Mouse (Mus musculus) E14TG2a.4 (cell line): ENCODE data around the gene Mtcl1.

Experiments used
- H3K27me3 ChIP-seq: 2 replicates; pipeline ENCODE4 v1.6.1; 2014; ENCODE audit warnings: low read length, control low read depth; ENCODE audit not compliant: insufficient read depth
- H3K36me3 ChIP-seq: 2 replicates; pipeline ENCODE4 v1.6.1; 2014; ENCODE audit warnings: low read length, control low read depth; ENCODE audit not compliant: insufficient read depth
- H3K4me1 ChIP-seq: replicated peaks from 2 replicates; pipeline ENCODE4 v1.6.1; 2014; ENCODE audit warnings: low read depth, low read length, control low read depth
- H3K4me3 ChIP-seq: replicated peaks from 2 replicates; pipeline ENCODE4 v1.5.1; 2014; ENCODE audit warnings: mild to moderate bottlenecking, low read length
- H3K9me3 ChIP-seq: 2 replicates; pipeline ENCODE4 v1.6.1; 2014; ENCODE audit warnings: low read length, control low read depth
- CTCF ChIP-seq: conservative IDR thresholded peaks from 2 replicates; pipeline ENCODE4 v1.5.1; 2014; ENCODE audit warnings: low read length
- NANOG ChIP-seq: IDR thresholded peaks from 2 replicates; pipeline ENCODE4 v1.6.1; 2014; ENCODE audit warnings: borderline replicate concordance, low read length, mixed read lengths
- POU5F1 ChIP-seq: IDR thresholded peaks from 2 replicates; pipeline ENCODE4 v1.6.1; 2014; ENCODE audit warnings: low read length, borderline replicate concordance

Mtcl1 gene

GRCm38 (mm10) chr17:66408400-66408799 is 41.1 kb downstream of the Mtcl1 start:
- H3K9me3 ChIP-seq: no peaks in the 10 kb centered on the region
- peaks cover 73% of the 10 kb centered on the region for H3K4me1 ChIP-seq
- no peak overlapping the region for H3K4me3 ChIP-seq
- H3K27me3 ChIP-seq: no peaks in the 10 kb centered on the region
- no peak for TF ChIP-seq POU5F1
- TF ChIP-seq CTCF: no peak
- no peak for TF ChIP-seq NANOG
- H3K36me3 ChIP-seq: peaks cover 69% of the 10 kb centered on the region

GRCm38 (mm10) chr17:66407833-66408232 is 41.7 kb downstream of the Mtcl1 start:
- Histone ChIP-seq H3K9me3 (no peaks in the 10 kb centered on the region), H3K36me3 (peaks cover 69% of the 10 kb centered on the region), H3K27me3 (no peaks in the 10 kb centered on the region), H3K4me1 (peaks cover 73% of the 10 kb centered on the region), H3K4me3 (no peak overlapping the region)
- TF ChIP-seq NANOG (no peak), CTCF (no peak), POU5F1 (no peak)

GRCm38 (mm10) chr17:66405601-66406000 is 43.9 kb downstream of the Mtcl1 start:
- Histone ChIP-seq H3K27me3 (no peaks in the 10 kb centered on the region), H3K9me3 (no peaks in the 10 kb centered on the region), H3K4me3 (peak overlapping the region; percentile 27; the same call in 1 of the 2 replicates), H3K36me3 (peaks cover 72% of the 10 kb centered on the region), H3K4me1 (peaks cover 64% of the 10 kb centered on the region)
- TF ChIP-seq NANOG (no peak), POU5F1 (no peak), CTCF (no peak)

- peaks cover 72% of the 10 kb centered on the region for H3K36me3 ChIP-seq
- H3K4me1 ChIP-seq: peaks cover 64% of the 10 kb centered on the region
- peak overlapping the region; percentile 27; the same call in 1 of the 2 replicates for H3K4me3 ChIP-seq
- no peaks in the 10 kb centered on the region for H3K27me3 ChIP-seq
- TF ChIP-seq POU5F1 (no peak), NANOG (no peak), CTCF (no peak)
- no peaks in the 10 kb centered on the region for H3K9me3 ChIP-seq
These were observed 44.5 kb downstream of the Mtcl1 start for GRCm38 (mm10) chr17:66404883-66405590.

- Histone ChIP-seq H3K4me3 (no peak overlapping the region), H3K27me3 (no peaks in the 10 kb centered on the region), H3K9me3 (no peaks in the 10 kb centered on the region), H3K36me3 (peaks cover 66% of the 10 kb centered on the region), H3K4me1 (peaks cover 56% of the 10 kb centered on the region)
- TF ChIP-seq POU5F1 (no peak), CTCF (no peak), NANOG (no peak)
These were observed 46.6 kb downstream of the Mtcl1 start for GRCm38 (mm10) chr17:66402791-66403470.

GRCm38 (mm10) chr17:66401596-66402265 is 47.8 kb downstream of the Mtcl1 start:
- Histone ChIP-seq H3K36me3 (peaks cover 67% of the 10 kb centered on the region), H3K9me3 (no peaks in the 10 kb centered on the region), H3K27me3 (no peaks in the 10 kb centered on the region), H3K4me1 (peaks cover 46% of the 10 kb centered on the region), H3K4me3 (no peak overlapping the region)
- TF ChIP-seq CTCF (no peak), POU5F1 (no peak), NANOG (no peak)

GRCm38 (mm10) chr17:66399780-66400179 is 49.8 kb downstream of the Mtcl1 start:
- H3K4me1 ChIP-seq: peaks cover 33% of the 10 kb centered on the region
- no peak for TF ChIP-seq POU5F1
- no peak for TF ChIP-seq NANOG
- no peak for TF ChIP-seq CTCF
- H3K36me3 ChIP-seq: peaks cover 83% of the 10 kb centered on the region
- no peak overlapping the region for H3K4me3 ChIP-seq
- H3K27me3 ChIP-seq: no peaks in the 10 kb centered on the region
- peaks cover 6% of the 10 kb centered on the region; the same call in 1 of the 2 replicates for H3K9me3 ChIP-seq

- TF ChIP-seq NANOG (no peak), CTCF (no peak), POU5F1 (no peak)
- Histone ChIP-seq H3K27me3 (no peaks in the 10 kb centered on the region), H3K36me3 (peaks cover 87% of the 10 kb centered on the region), H3K9me3 (peaks cover 12% of the 10 kb centered on the region), H3K4me3 (no peak overlapping the region), H3K4me1 (peaks cover 18% of the 10 kb centered on the region)
These were observed 55.0 kb downstream of the Mtcl1 start for GRCm38 (mm10) chr17:66394571-66394970.
